ENCODE assay signal across 8 mouse cellular contexts in genomic region chr9:13826832-13827405, GRCm38 (mm10). TPM values are rescaled to one million over a fixed set of nuclear protein-coding genes. Genes with fewer than 3 reads are reported as not detected.
DNase-seq lines count a peak whose midpoint lies in the region; ATAC-seq and TF ChIP-seq lines count a peak whose summit lies in the region.

Gene Cep57 (minus strand): TSS chr9:13827107.

- peak within 1 kb of the TSS; percentile 94 for H3K9ac ChIP-seq in embryonic facial prominence, embryonic 13.5 days
- H3K9ac ChIP-seq in limb, embryonic 12.5 days (replicated peaks): peak within 1 kb of the TSS; percentile 94
- peak within 1 kb of the TSS; percentile 91 for H3K9ac ChIP-seq in midbrain, embryonic 15.5 days

- no peaks in the 10 kb centered on the region for H3K9me3 ChIP-seq in embryonic facial prominence, embryonic 13.5 days
- no peaks in the 10 kb centered on the region for H3K9me3 ChIP-seq in limb, embryonic 12.5 days
- no peaks in the 10 kb centered on the region for H3K9me3 ChIP-seq in midbrain, embryonic 15.5 days

- peaks cover 22% of the 10 kb centered on the region for H3K36me3 ChIP-seq in embryonic facial prominence, embryonic 13.5 days
- peaks cover 2% of the 10 kb centered on the region; the same call in 1 of the 2 replicates for H3K36me3 ChIP-seq in kidney, adult 2 months (ENCODE audit: control insufficient read depth, insufficient read depth, low read length)
- peaks cover 27% of the 10 kb centered on the region for H3K36me3 ChIP-seq in limb, embryonic 12.5 days
- H3K36me3 ChIP-seq in midbrain, embryonic 15.5 days (replicated peaks): peaks cover 15% of the 10 kb centered on the region
- peaks cover 7% of the 10 kb centered on the region for H3K36me3 ChIP-seq in spleen, adult 2 months (ENCODE audit: control insufficient read depth, insufficient read depth, low read length)

- under 1% methylated on average over 44 of the region's 44 CpGs for whole genome bisulfite sequencing in embryonic facial prominence, embryonic 13.5 days
- under 1% methylated on average over 44 of the region's 44 CpGs for WGBS in kidney, adult 2 months
- under 1% methylated on average over 44 of the region's 44 CpGs for WGBS in limb, embryonic 12.5 days
- 0% methylated on average over 44 of the region's 44 CpGs for WGBS in midbrain, embryonic 15.5 days
- WGBS in spleen, adult 2 months: under 1% methylated on average over 44 of the region's 44 CpGs

- H3K4me3 ChIP-seq in embryonic facial prominence, embryonic 13.5 days: peak within 1 kb of the TSS; percentile 84
- peak within 1 kb of the TSS; percentile 77 for H3K4me3 ChIP-seq in kidney, adult 2 months (ENCODE audit: insufficient read depth, low read depth, low read length)
- peak within 1 kb of the TSS; percentile 85 for H3K4me3 ChIP-seq in limb, embryonic 12.5 days (replicated peaks)
- peak within 1 kb of the TSS; percentile 79 for H3K4me3 ChIP-seq in midbrain, embryonic 15.5 days
- peak within 1 kb of the TSS; percentile 99 for H3K4me3 ChIP-seq in spleen, adult 2 months (ENCODE audit: extremely low read depth, insufficient read depth, insufficient read length)

- ATAC-seq in embryonic facial prominence, embryonic 13.5 days (ENCODE audit: insufficient number of reproducible peaks, insufficient read depth, low FRiP score, low TSS enrichment, low read depth): peak; percentile 92
- ATAC-seq in limb, embryonic 12.5 days (ENCODE audit: insufficient number of reproducible peaks, insufficient read depth, low FRiP score, low TSS enrichment, low read depth): peak; percentile 95
- peak; percentile 96 for ATAC-seq in midbrain, embryonic 15.5 days (replicated peaks)

- peak within 1 kb of the TSS; percentile 99 for H3K27ac ChIP-seq in embryonic facial prominence, embryonic 13.5 days
- H3K27ac ChIP-seq in kidney, adult 2 months (ENCODE audit: insufficient read depth, low read depth, low read length): peak within 1 kb of the TSS; percentile 87
- peak within 1 kb of the TSS; percentile 98 for H3K27ac ChIP-seq in limb, embryonic 12.5 days
- peak within 1 kb of the TSS; percentile 98 for H3K27ac ChIP-seq in midbrain, embryonic 15.5 days
- peak within 1 kb of the TSS; percentile 97 for H3K27ac ChIP-seq in spleen, adult 2 months (ENCODE audit: insufficient read depth, low read length)

- TF ChIP-seq POLR2A in kidney, adult 2 months (IDR thresholded peaks at IDR 0.05; ENCODE audit: low read depth, low read length): peak; percentile 47
- TF ChIP-seq POLR2A in spleen, adult 2 months (IDR thresholded peaks at IDR 0.05; ENCODE audit: low read depth, low read length): 0 out of 2 replicates have a peak, but pooled peaks have one; percentile 18

- peak within 1 kb of the TSS; percentile 76 for H3K4me2 ChIP-seq in embryonic facial prominence, embryonic 13.5 days
- H3K4me2 ChIP-seq in limb, embryonic 12.5 days: peak within 1 kb of the TSS; percentile 74
- peak within 1 kb of the TSS; percentile 87 for H3K4me2 ChIP-seq in midbrain, embryonic 15.5 days

- DNase-seq in 3134 (ENCODE audit: extremely low read depth, insufficient read length, low spot score): peak; percentile 93
- DNase-seq in adrenal gland, postnatal 36 days: peak; percentile 93 to 94
- DNase-seq in heart, adult 18-20 months: peak; percentile 97
- DNase-seq in kidney, adult 2 months: peak; percentile 99
- DNase-seq in spleen, adult 2 months (ENCODE audit: low read depth in 1 of 2, low spot score in 2 of 2): peak; percentile 87 to 97

- TF ChIP-seq CTCF in kidney, adult 2 months (conservative IDR thresholded peaks at IDR 0.05; ENCODE audit: insufficient read depth, insufficient read length, low read depth, low read length): no peak
- TF ChIP-seq CTCF in spleen, adult 2 months (IDR thresholded peaks at IDR 0.05; ENCODE audit: extremely low read depth, insufficient read depth, insufficient read length, insufficient replicate concordance): no peak

- H3K27me3 ChIP-seq in embryonic facial prominence, embryonic 13.5 days: no peaks in the 10 kb centered on the region
- H3K27me3 ChIP-seq in kidney, adult 2 months (replicated peaks; ENCODE audit: control insufficient read depth, insufficient read depth, low read length): no peaks in the 10 kb centered on the region
- no peaks in the 10 kb centered on the region for H3K27me3 ChIP-seq in limb, embryonic 12.5 days
- H3K27me3 ChIP-seq in midbrain, embryonic 15.5 days (replicated peaks): no peaks in the 10 kb centered on the region
- no peaks in the 10 kb centered on the region for H3K27me3 ChIP-seq in spleen, adult 2 months (ENCODE audit: control insufficient read depth, insufficient read depth, low read length)

- H3K4me1 ChIP-seq in embryonic facial prominence, embryonic 13.5 days: peaks cover 22% of the 10 kb centered on the region
- H3K4me1 ChIP-seq in kidney, adult 2 months (ENCODE audit: control insufficient read depth, insufficient read depth, low read length): no peaks in the 10 kb centered on the region; the same call in 1 of the 2 replicates
- H3K4me1 ChIP-seq in limb, embryonic 12.5 days (replicated peaks): peaks cover 25% of the 10 kb centered on the region
- peaks cover 33% of the 10 kb centered on the region for H3K4me1 ChIP-seq in midbrain, embryonic 15.5 days
- H3K4me1 ChIP-seq in spleen, adult 2 months (ENCODE audit: control insufficient read depth, insufficient read depth, insufficient read length): peaks cover 6% of the 10 kb centered on the region; the same call in 1 of the 2 replicates

RNA-seq across cellular contexts. Expression of gene Cep57, which starts in this region (rescaled TPM):
- total RNA-seq in adrenal gland, postnatal 36 days (2021): 10 to 100 TPM; 14.8 to 19.9 TPM
- polyA plus RNA-seq in embryonic facial prominence, embryonic 13.5 days (2015; fragmentation: Nextera tagmentation; extraction: Ambion mirVana): 65.6 and 68.0 TPM in 2 replicates
- 1 to 10 TPM; 7.6 to 8.8 TPM for total RNA-seq in heart, adult 18-20 months (2021)
- polyA plus RNA-seq in kidney, adult 2 months (2012; rRNA removed): 7.9 and 9.0 TPM in 2 replicates
- polyA plus RNA-seq in limb, embryonic 12.5 days (2016; fragmentation: Nextera tagmentation; extraction: Ambion mirVana): 77.0 and 78.1 TPM in 2 replicates
- 34.1 and 36.5 TPM in 2 replicates for polyA plus RNA-seq in midbrain, embryonic 15.5 days (2015; fragmentation: Nextera tagmentation; extraction: Ambion mirVana)
- polyA plus RNA-seq in spleen, adult 2 months (2012; rRNA removed): 8.5 and 10.1 TPM in 2 replicates

Comparison
In these comparisons a context has a peak if more than half of its experiments do, and no peak if none do; other contexts are left out.
1. Peak in every context shown above with its lines: DNase-seq, ATAC-seq, H3K4me3 ChIP-seq and H3K27ac ChIP-seq.